Mouse (Mus musculus) lung, adult 2 months (tissue): ENCODE results near the gene Rragd.

Experiments used
- CTCF ChIP-seq: fragments of 200-500 bp; IDR thresholded peaks from 2 replicates; pipeline ENCODE4 v1.5.1; 2011; ENCODE audit warnings: mild to moderate bottlenecking, low read length, control low read depth; ENCODE audit not compliant: insufficient read depth
- POLR2A ChIP-seq: fragments of 200-500 bp; IDR thresholded peaks from 2 replicates; pipeline ENCODE4 v1.6.1; 2011; ENCODE audit warnings: low read depth, mild to moderate bottlenecking, control low read depth, low read length, borderline replicate concordance; ENCODE audit errors: extremely low read depth

GRCm38 (mm10) chr4:32989346-32989745 lies 6.5 kb downstream of the Rragd start:
- TF ChIP-seq CTCF (no peak), POLR2A (no peak)
